ENCODE assay signal across 8 mouse cellular contexts in genomic region chr11:23770510-23770759, GRCm38 (mm10). TPM values are rescaled to one million over a fixed set of nuclear protein-coding genes. Genes with fewer than 3 reads are reported as not detected.
A peak's percentile ranks its signal among the peaks of the same experiment; 100 is the strongest.
DNase-seq lines count a peak whose midpoint lies in the region; ATAC-seq and TF ChIP-seq lines count a peak whose summit lies in the region.

No protein-coding gene starts in this region.

- no peaks in the 10 kb centered on the region for H3K36me3 ChIP-seq in testis, adult 2 months (ENCODE audit: control insufficient read depth, insufficient read depth, low read length)
- no peaks in the 10 kb centered on the region for H3K36me3 ChIP-seq in liver, embryonic 11.5 days (ENCODE audit: control insufficient read depth, insufficient read depth, low read length)

- H3K27ac ChIP-seq in testis, adult 2 months (ENCODE audit: control insufficient read depth, insufficient read depth, low read depth, low read length): peak overlapping the region; percentile 83
- H3K27ac ChIP-seq in liver, embryonic 11.5 days (ENCODE audit: low read depth, low read length): peak overlapping the region; percentile 85

- peak overlapping the region; percentile 96 for H3K4me3 ChIP-seq in testis, adult 2 months (ENCODE audit: control insufficient read depth, low read depth, low read length)
- peak overlapping the region; percentile 73 for H3K4me3 ChIP-seq in liver, embryonic 11.5 days (ENCODE audit: low read depth, low read length)

- TF ChIP-seq POLR2A in testis, adult 2 months (IDR thresholded peaks at IDR 0.05; ENCODE audit: control insufficient read depth, low read depth, low read length): no peak

- no peaks in the 10 kb centered on the region for H3K9me3 ChIP-seq in liver, embryonic 11.5 days (ENCODE audit: control insufficient read depth, low read length)

- H3K9ac ChIP-seq in liver, embryonic 11.5 days (ENCODE audit: low read depth, low read length): peak overlapping the region; percentile 74

- DNase-seq in embryo, embryonic 11 days: peak; percentile 82
- DNase-seq in embryo, embryonic 9.5 days (ENCODE audit: extremely low spot score): no peak
- no peak for DNase-seq in testis, postnatal 10 days (ENCODE audit: low spot score)
- no peak for DNase-seq in liver, embryonic 11.5 days (ENCODE audit: low spot score)
- DNase-seq in cerebellum, postnatal 14 days: no peak
- no peak for DNase-seq in left cerebral cortex, postnatal 10 days (ENCODE audit: extremely low spot score in 1 of 2, low spot score in 2 of 2)

- no peaks in the 10 kb centered on the region for H3K27me3 ChIP-seq in testis, adult 2 months (ENCODE audit: control insufficient read depth, insufficient read depth, low read length)
- H3K27me3 ChIP-seq in liver, embryonic 11.5 days (replicated peaks; ENCODE audit: control insufficient read depth, insufficient read depth, low read length): no peaks in the 10 kb centered on the region

- no peak for ATAC-seq in liver, embryonic 11.5 days (replicated peaks; ENCODE audit: low FRiP score)
- ATAC-seq in activated CD4-positive, CD25-positive, alpha-beta regulatory T cell, adult 4 months: no peak

- peak overlapping the region; percentile 98 for H3K4me2 ChIP-seq in liver, embryonic 11.5 days

- intact Hi-C loops in left cerebral cortex, postnatal 10 days (cut with DNase I): no loop called here

- TF ChIP-seq CTCF in testis, adult 2 months (IDR thresholded peaks at IDR 0.05; ENCODE audit: control insufficient read depth, insufficient read depth, insufficient replicate concordance, low read depth, low read length): no peak

- WGBS in liver, embryonic 11.5 days: under 1% methylated on average over 24 of the region's 24 CpGs

- peaks cover 2% of the 10 kb centered on the region; the same call in 1 of the 2 replicates for H3K4me1 ChIP-seq in testis, adult 2 months (ENCODE audit: control insufficient read depth, insufficient read depth, low read length)
- no peaks in the 10 kb centered on the region for H3K4me1 ChIP-seq in liver, embryonic 11.5 days (replicated peaks; ENCODE audit: control insufficient read depth, insufficient read depth, low read length)

RNA-seq across cellular contexts. Expression of gene Rel, which starts 0.3 kb away (rescaled TPM):
- 0.84 and 1.6 TPM in 2 replicates for polyA plus RNA-seq in testis, adult 2 months (2012; rRNA removed)
- polyA plus RNA-seq in liver, embryonic 11.5 days (2014; fragmentation: Nextera tagmentation; extraction: Ambion mirVana): 0.67 and 0.79 TPM in 2 replicates
- 10 to 100 TPM; 19.5 to 23.8 TPM for polyA plus RNA-seq in activated CD4-positive, CD25-positive, alpha-beta regulatory T cell, adult 4 months (2017; shearing (Covaris generic))
- 1 to 10 TPM; 3.5 to 4.3 TPM for total RNA-seq in left cerebral cortex, postnatal 10 days (2021)
